Mouse (Mus musculus) right cerebral cortex, postnatal 25 days (tissue): ENCODE data around the gene Try10.
"Not testable (repeated sequence)": the region's sequence is repeated elsewhere in the genome, so short reads cannot be mapped to it uniquely, and the experiment has no call there.

Experiments used
- DNase-seq: peaks from one replicate; pipeline ENCODE4 v3.0.0; 2022

Try10 gene

GRCm38 (mm10) chr6:41353932-41354331, at the start of gene Try10:
Gene Try10, plus strand, starts transcription at chr6:41354105.
- no peak for DNase-seq

GRCm38 (mm10) chr6:41316741-41317140, 37.2 kb upstream of the Try10 start, which contains the start of gene Try5:
Gene Try5, minus strand, starts transcription at chr6:41316841.
- DNase-seq = not testable (repeated sequence)

DNA sequence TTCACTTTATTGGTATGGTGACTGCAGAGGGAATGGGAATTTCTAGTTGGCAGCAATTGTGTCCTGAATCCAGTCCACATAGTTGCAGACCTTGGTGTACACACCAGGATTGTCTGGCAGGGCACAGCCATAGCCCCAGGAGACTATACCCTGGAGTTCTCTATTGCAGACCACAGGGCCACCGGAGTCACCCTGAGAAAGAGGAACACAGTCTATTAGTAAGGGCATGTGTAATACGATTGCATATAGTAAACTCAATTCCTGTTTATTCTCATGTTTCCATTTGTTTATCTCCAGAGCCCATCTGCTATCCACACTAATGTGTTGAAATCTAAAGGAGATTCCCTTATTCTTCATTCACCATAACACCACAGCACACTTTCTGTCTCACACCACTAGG, 19.9 kb downstream of the Try10 start:
- DNase-seq = not testable (repeated sequence)

- DNase-seq = not testable (repeated sequence)
These were observed 23.7 kb downstream of the Try10 start, which contains the start of gene Prss3 for GRCm38 (mm10) chr6:41377578-41377977. Gene Prss3, minus strand, starts transcription at chr6:41377678.

- DNase-seq = no peak
These were observed 32.9 kb downstream of the Try10 start for GRCm38 (mm10) chr6:41386781-41387180.

GRCm38 (mm10) chr6:41391640-41392039, 37.7 kb downstream of the Try10 start:
- DNase-seq = not testable (repeated sequence)

DNA sequence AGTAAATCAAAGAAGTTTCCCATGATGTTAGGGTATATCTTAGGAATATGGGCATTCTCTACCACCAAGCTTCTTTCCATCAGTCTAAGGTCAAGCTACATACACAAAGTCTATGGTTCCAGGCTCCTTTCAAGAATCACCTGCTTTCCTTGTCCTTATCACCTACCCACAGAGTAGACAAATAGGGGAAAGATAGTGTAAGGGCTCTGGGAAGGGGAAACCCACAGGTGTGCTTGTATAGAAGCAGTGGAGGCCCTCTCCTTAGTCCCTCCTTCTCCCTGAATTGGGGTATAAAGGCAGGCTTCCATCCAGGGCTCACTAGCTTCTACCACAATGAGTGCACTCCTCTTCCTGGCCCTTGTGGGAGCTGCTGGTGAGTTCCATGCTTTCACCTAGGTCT, 38.2 kb downstream of the Try10 start, which contains the start of gene Gm5771:
TSS of gene Gm5771 (plus strand) at position 301 of the 400 bp plus-strand sequence.
- not testable (repeated sequence) for DNase-seq
